Mouse (Mus musculus) c-Kit-positive CD71-positive TER-119-negative erythroid progenitor cells, embryonic 14.5 days (primary cell): ENCODE data around the gene Ripor3.

Source experiments
- DNase-seq: peaks from one replicate; pipeline ENCODE4 v3.0.0-alpha.2; 2013; ENCODE audit warnings: low read depth

The Ripor3 gene

GRCm38 (mm10) chr2:167986762-167987161 is 23.7 kb downstream of the Ripor3 start:
- DNase-seq, result peak; percentile 9

- no peak for DNase-seq
These were observed 25.5 kb downstream of the Ripor3 start for GRCm38 (mm10) chr2:167984946-167985345.

GRCm38 (mm10) chr2:167984371-167984770 is 26.0 kb downstream of the Ripor3 start:
- no peak for DNase-seq

GRCm38 (mm10) chr2:167982646-167983045 is 27.8 kb downstream of the Ripor3 start:
- no peak for DNase-seq

GRCm38 (mm10) chr2:167980391-167980790 is 30.0 kb downstream of the Ripor3 start:
- DNase-seq, result no peak

- DNase-seq, result no peak
These were observed 32.1 kb downstream of the Ripor3 start for GRCm38 (mm10) chr2:167978271-167978670.

- DNase-seq, result no peak
These were observed 34.7 kb downstream of the Ripor3 start for GRCm38 (mm10) chr2:167975746-167976145.

- DNase-seq, result no peak
These were observed 37.6 kb downstream of the Ripor3 start for GRCm38 (mm10) chr2:167972809-167973208.

- no peak for DNase-seq
These were observed 38.3 kb downstream of the Ripor3 start for GRCm38 (mm10) chr2:167972146-167972545.

GRCm38 (mm10) chr2:167969851-167970541 is 40.4 kb downstream of the Ripor3 start:
- no peak for DNase-seq

GRCm38 (mm10) chr2:167968504-167968903 is 41.9 kb downstream of the Ripor3 start:
- DNase-seq, result no peak

- DNase-seq, result no peak
These were observed 44.5 kb downstream of the Ripor3 start for GRCm38 (mm10) chr2:167965911-167966310.

GRCm38 (mm10) chr2:167964320-167964719 is 46.1 kb downstream of the Ripor3 start:
- DNase-seq, result no peak

GRCm38 (mm10) chr2:167963778-167964300 is 46.6 kb downstream of the Ripor3 start:
- no peak for DNase-seq

GRCm38 (mm10) chr2:167963176-167963575 is 47.2 kb downstream of the Ripor3 start:
- no peak for DNase-seq

GRCm38 (mm10) chr2:167962347-167962746 is 48.1 kb downstream of the Ripor3 start:
- no peak for DNase-seq

GRCm38 (mm10) chr2:167960584-167960983 is 49.8 kb downstream of the Ripor3 start:
- DNase-seq, result no peak

- DNase-seq, result no peak
These were observed 50.4 kb downstream of the Ripor3 start for GRCm38 (mm10) chr2:167959996-167960395.

GRCm38 (mm10) chr2:167959384-167959911 is 51.0 kb downstream of the Ripor3 start:
- DNase-seq, result no peak

GRCm38 (mm10) chr2:167958843-167959242 is 51.6 kb downstream of the Ripor3 start:
- no peak for DNase-seq

GRCm38 (mm10) chr2:167958082-167958788 is 52.2 kb downstream of the Ripor3 start:
- no peak for DNase-seq

GRCm38 (mm10) chr2:167957539-167957938 is 52.9 kb downstream of the Ripor3 start:
- DNase-seq, result no peak

- no peak for DNase-seq
These were observed 55.5 kb downstream of the Ripor3 start for GRCm38 (mm10) chr2:167954928-167955327.
